Mouse (Mus musculus): ENCODE measurements at regions not wholly inside any gene's neighbourhood (a gene's known extent, or its start where the extent isn't known, plus 50 kb on each side); places are given as distances from the start of the nearest gene placed in this dataset.
"Not testable (repeated sequence)": the region's sequence is repeated elsewhere in the genome, so short reads cannot be mapped to it uniquely, and the experiment has no call there.

DNA sequence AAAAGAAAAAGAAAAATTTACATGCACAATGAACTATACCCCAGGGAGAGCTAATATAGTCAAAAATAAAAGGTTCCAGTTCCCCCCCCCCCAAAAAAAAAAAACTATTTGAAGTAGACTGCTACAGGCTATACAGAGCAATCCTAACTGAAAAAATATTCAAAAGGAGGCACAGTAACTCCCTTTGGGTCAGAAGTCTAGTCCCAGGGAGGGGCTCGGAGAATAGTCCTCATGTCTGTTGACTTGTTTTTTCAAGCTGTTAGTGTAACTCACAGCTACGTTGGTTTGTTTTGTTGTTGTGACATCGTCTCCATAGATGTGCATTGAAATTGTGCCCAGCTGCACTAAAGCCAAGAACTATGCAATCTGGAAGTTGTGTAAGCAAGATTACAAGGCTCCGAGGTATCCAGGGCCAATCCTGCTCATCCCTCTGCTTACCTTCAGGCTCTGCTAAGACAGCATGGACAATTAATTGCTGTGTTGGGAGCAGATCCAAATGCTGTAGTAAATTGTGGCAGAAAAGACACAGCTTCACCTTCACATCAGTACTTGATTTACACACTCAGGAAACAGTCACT lies 137.2 kb upstream of the Pnpt1 start:
- DNase-seq, result no peak

DNA sequence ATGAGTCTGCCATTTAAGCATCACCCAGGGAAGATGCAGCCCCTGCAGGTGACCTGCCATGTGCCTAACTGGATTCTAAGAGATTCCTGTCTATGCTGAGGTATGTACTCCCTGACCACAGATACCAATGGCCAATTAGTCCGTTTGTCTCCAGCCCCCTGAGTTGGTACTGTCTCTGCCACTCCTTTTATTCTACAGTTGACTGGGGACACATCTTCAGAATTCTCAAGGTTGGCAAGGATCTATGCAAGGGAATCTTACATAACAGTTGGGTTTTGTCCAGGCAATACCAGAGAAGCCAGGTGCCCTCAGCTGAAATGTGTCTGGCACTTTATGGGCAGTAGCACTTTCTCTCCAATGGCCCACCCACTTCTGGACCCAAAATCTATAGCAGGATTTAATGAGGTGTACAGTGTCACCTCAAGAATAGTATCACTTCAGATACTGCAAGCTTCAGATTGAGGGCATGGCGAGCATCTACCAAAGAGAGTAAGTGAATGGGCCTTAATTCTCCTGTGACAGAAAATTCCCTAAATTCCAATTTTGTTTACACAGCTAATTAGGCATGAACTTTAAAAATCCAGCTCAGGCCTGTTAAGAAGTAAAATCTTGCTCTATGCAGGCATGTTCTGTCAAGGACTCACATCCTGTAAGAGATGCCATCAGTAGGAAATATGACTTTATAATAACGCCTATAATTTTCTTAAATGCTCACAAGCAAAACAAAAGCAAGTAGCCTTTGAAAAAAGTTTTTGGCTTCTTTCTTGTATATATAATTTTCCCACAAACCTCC lies 132.0 kb upstream of the Pnpt1 start:
- DNase-seq, result peak in 1 of 2 experiments; percentile 2

DNA sequence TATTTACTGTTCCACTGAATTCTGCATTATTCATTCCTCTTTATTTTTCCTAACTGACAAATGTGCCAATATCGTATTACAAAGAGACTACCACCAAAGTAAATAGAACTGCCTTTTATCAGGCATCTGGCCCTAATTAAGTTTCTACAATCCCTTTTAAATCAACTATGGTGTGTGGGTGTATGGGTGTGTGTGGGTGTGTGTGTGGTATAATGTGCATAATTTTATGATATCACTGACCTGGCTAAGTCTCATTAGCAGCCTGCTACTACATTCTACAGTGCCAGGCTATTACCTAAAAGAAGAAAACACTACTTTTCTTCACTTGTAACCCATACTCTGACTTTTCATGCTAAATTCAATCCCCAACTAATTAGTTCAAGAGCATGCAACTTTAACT lies 131.3 kb upstream of the Pnpt1 start:
- no peak for DNase-seq

DNA sequence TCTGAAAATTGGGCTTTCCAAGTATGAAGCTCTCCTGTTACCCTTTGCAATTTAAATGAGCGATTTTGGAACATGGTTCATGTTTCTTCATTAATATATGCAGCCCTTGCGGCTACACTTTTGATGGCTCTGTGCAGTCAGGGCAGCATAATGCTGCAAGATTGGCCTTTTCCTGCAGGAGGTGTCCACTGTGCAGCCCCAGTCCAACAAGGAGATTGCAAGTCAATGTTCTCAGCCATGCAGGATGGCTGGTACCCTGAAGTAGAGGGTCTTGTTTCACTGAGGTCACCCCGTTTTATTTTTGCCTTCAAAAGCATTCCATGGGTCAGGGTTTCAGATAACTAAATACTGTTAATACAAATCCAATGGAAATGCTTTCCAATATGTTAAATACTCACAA lies 130.9 kb upstream of the Pnpt1 start:
- DNase-seq, result peak in 1 of 2 experiments; percentile 2

DNA sequence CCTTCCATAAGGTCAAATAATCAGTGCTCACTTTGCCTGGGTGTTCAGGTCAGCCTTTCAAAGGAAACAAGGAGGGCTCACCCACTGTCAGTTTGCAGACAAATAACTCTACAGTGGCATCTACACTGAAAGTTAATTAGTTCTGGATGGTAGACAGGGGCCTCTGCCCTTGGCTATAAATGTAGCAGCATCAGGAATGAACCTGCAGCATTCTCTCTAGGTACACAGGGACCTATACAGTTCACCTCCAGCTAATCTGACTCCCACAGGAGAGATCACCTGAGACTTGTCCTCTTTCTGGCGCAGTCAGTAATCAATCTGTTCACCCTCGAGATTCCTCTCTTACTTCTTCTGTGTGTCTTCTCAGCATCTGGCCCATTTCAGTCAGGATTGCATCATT lies 130.3 kb upstream of the Pnpt1 start:
- DNase-seq, result no peak

DNA sequence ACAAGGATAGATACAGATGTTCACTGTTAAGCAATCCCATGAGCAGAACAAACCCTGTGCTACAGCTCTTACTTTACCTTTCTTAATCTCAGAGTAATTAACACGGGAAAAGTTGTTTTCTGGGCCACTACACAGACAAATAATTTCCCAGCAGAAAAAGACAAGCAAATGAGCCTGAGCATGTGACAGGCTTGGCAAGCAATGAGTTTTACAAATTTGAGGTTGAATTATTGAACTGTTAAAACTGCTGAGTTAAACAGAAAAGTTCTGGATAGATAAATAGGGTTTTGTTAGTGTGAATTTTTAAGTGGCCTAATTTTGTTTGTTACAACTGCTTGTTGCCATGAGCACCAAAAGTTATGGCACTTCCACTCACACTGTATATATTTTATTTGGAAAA lies 113.1 kb upstream of the Pnpt1 start:
- DNase-seq, result no peak

DNA sequence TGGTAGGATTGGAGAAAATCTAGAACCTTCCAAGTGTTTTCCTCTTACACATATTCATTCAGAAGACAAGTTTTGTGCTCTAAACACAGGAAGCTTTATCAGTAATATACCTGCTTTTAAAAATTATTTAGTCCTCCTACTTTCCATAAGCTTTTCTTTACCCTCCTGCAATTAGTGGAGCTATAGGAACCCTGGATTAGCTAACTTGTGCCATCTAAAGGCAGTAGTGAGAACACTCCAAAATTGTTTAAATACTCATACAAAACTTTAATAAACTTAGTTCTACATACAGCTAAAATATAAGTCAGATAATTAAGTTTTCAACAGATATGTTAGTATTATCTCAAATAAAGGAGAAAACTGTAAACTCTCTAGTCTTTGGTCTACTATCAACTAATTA lies 89.7 kb upstream of the Pnpt1 start:
- no peak for DNase-seq

DNA sequence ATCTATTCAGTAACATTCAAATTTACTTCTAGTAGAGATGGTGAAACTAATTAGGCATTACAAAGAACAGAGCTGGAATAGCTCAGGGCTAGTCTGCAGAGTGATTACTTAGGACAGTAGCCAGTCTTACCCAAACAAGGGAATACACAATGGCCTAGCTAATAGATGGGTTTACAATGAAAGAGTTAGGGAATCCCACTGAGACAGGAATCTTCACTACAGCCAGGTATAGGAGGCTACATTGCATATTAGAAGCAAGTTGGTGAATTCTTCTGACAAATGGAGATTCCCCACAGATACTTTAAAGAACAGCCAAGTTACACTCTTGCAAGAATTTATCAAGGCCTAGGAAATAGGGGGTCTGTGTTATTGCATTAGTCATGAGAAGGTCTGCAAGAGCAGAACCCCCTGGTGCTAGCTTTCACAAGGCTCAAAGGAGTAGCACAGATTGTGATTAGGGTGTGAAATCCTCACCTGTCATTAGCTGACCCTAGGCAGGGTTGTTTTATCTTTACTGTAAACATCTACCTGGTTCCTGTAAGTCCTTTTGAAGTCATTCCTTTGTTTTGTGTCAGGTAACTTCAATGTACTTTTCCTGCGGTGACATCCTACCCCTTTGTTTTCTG lies 82.4 kb upstream of the Pnpt1 start:
- DNase-seq, result not testable (repeated sequence)

DNA sequence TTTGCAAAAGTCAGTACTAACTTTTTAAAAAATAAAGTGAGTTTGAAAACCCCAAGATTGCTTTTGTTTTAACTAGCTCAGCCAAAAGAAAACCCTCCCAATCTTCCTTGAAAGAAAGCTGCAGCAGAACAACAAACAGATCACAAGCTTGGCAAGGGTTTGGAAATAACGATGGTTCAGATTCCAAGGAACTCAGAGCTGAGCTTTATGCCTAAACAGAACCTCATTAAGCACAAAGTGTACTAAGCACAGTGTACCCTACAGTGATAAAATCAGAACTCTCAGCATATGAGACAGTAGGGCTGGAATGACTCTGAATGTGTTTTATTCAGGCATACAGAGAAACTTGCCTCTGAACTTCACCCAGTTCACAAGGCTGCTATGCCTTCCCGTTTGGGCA lies 77.9 kb upstream of the Pnpt1 start:
- DNase-seq, result no peak

DNA sequence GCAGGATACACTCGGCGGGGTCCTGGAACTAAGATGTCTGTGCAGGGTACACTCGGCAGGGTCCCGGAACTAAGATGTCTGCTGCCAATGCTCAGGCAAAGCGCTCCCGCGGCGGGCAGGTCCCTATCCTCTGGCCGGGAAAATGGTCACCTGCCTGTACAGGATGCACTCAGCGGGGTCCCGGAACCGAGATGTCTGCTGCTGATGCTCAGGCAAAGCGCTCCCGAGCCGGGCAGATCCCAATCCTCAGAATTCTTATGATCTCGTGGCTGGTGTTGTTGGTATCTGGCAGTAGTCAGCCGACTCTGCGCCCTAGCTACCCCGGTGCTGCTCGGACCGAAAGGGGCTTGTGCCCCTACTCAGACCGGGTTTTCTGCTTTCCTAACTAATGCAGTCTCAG lies 61.0 kb upstream of the Pnpt1 start:
- DNase-seq, result not testable (repeated sequence)

DNA sequence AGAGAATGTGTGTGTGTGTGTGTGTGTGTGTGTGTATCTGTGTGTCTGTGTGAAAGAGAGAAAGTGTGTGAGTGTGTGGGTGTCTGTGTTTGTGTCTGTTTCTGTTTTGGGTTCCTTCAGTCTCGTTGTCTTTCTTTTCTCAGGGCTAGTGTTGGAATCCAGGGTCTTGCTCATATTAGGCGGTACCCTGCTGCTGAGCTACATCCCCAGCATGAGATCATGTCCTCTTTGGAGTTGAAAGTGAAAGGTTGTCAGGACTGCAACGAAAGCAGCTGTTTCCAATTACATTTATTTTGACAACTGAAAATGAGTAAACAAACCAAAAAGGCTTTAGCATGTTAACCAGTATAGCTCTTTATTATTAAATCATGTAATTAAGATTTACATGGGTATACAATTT lies 58.3 kb upstream of the Pnpt1 start:
- DNase-seq, result no peak

All from kidney, postnatal 4 days (tissue).